Mouse (Mus musculus): ENCODE results near the gene Stra6. TPM values are rescaled to one million over a fixed set of nuclear protein-coding genes. Genes with fewer than 3 reads are reported as not detected.

Stra6 gene
- total and polyA plus RNA-seq, 3 experiments: 0.08 to 0.09 (median 0.08) TPM

DNA sequence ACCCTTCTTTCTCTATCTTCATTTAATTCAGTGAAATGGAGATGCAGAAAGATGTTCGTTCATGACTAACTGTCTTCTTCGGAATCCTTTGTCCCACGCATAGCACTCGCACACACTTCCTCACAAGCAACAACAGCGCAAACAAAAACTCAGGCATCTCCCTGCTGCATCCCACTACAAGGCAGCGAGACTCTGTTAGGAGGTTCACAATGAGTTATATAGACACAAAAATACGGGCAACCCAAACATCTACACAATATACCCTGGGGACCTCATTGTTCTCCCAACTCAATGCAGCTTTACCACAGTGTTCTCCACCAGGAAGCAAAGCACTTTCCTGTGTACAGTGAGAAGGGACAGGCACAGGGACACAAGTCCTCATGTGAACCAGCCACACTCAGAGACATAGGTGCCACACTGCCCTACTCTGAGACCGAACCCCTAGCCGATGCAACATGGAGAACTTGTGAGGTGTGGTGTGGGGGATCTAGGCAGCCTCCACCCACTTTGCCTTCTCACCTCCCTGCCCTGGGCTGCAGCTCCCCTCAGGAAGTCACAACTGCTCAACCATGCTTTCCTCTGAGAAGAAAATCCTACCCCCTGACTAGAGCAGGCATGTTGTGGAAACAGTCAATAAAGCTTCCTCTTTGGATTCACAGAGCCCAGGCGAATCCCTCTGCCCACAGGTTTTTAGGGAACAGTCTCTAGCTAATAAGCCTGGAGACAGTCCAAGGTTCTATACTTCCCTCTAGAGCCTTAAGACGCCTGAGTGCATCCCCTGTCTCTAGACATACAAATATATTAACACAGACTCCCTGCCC, 136.9 kb downstream of the Stra6 start:
- TF ChIP-seq KAT2A (IDR thresholded peaks at IDR 0.05; ENCODE audit: insufficient replicate concordance, low read length): no peak
- TF ChIP-seq POLR2A (IDR thresholded peaks at IDR 0.05; ENCODE audit: low read depth, low read length): no peak
- TF ChIP-seq RAD21 (IDR thresholded peaks at IDR 0.05; ENCODE audit: low read depth, low read length): no peak
- no peak for TF ChIP-seq SIN3A (IDR thresholded peaks at IDR 0.05; ENCODE audit: low read length)
- no peak for TF ChIP-seq MYC (IDR thresholded peaks at IDR 0.05; ENCODE audit: low read depth, low read length)
- TF ChIP-seq E2F4 (IDR thresholded peaks at IDR 0.05; ENCODE audit: insufficient replicate concordance, low read depth, low read length): no peak
- TF ChIP-seq USF2 (conservative IDR thresholded peaks at IDR 0.05; ENCODE audit: low read depth, low read length): no peak
- no peak for TF ChIP-seq PAX5 (IDR thresholded peaks at IDR 0.05; ENCODE audit: low read length)
- no peak for TF ChIP-seq POLR2AphosphoS2 (IDR thresholded peaks at IDR 0.05; ENCODE audit: low read depth, low read length)
- TF ChIP-seq MAX (IDR thresholded peaks at IDR 0.05; ENCODE audit: low read length): no peak
- TF ChIP-seq JUND (conservative IDR thresholded peaks at IDR 0.05; ENCODE audit: low read depth, low read length): no peak
- no peak for TF ChIP-seq NELFE (IDR thresholded peaks at IDR 0.05; ENCODE audit: low read depth, low read length)
- no peak for TF ChIP-seq ZMIZ1 (IDR thresholded peaks at IDR 0.05; ENCODE audit: low read depth, low read length)
- no peak for TF ChIP-seq ZKSCAN1 (IDR thresholded peaks at IDR 0.05; ENCODE audit: borderline replicate concordance, low read depth, low read length)
- no peak for TF ChIP-seq TBP (conservative IDR thresholded peaks at IDR 0.05; ENCODE audit: low read depth, low read length)
- Histone ChIP-seq H3K4me1 (ENCODE audit: control insufficient read depth in 1 of 2, insufficient read depth in 2 of 2) (peaks cover 2 to 3% of the 10 kb centered on the region in 2 experiments; a peak in 2 of 4 replicates), H3K9ac (ENCODE audit: insufficient read depth, low read depth) (no peak overlapping the region), H3K9me3 (replicated peaks; ENCODE audit: low read length) (peaks cover 19% of the 10 kb centered on the region), H3K79me2 (replicated peaks; ENCODE audit: control insufficient read depth, extremely low read depth, insufficient read depth, poor library complexity, severe bottlenecking) (no peaks in the 10 kb centered on the region), H3K27ac (ENCODE audit: insufficient read depth, low read depth) (no peak overlapping the region), H3K36me3 (replicated peaks in 1 of 2; ENCODE audit: control insufficient read depth in 1 of 2, insufficient read depth in 1 of 2, low read length in 1 of 2) (no peaks in the 10 kb centered on the region), H3K4me2 (ENCODE audit: insufficient read depth, low read depth, poor library complexity, severe bottlenecking) (no peak overlapping the region), H3K27me3 (replicated peaks) (peaks cover 23% of the 10 kb centered on the region), H3K4me3 (replicated peaks in 1 of 3; ENCODE audit: low read depth in 2 of 3, low read length in 2 of 3, poor library complexity in 1 of 3) (no peak overlapping the region)
- dilution Hi-C loops (cut with MboI; ENCODE audit: extremely low pct_ligation_motif_present, extremely low pct_unique_long_range_greater_than_20kb, low sequenced_read_pairs): no loop called here
- no peak for DNase-seq (ENCODE audit: extremely low read depth)
- in situ Hi-C loops (cut with MboI; ENCODE audit: low pct_ligation_motif_present, low pct_unique_long_range_greater_than_20kb, low sequenced_read_pairs): no loop called here

DNA sequence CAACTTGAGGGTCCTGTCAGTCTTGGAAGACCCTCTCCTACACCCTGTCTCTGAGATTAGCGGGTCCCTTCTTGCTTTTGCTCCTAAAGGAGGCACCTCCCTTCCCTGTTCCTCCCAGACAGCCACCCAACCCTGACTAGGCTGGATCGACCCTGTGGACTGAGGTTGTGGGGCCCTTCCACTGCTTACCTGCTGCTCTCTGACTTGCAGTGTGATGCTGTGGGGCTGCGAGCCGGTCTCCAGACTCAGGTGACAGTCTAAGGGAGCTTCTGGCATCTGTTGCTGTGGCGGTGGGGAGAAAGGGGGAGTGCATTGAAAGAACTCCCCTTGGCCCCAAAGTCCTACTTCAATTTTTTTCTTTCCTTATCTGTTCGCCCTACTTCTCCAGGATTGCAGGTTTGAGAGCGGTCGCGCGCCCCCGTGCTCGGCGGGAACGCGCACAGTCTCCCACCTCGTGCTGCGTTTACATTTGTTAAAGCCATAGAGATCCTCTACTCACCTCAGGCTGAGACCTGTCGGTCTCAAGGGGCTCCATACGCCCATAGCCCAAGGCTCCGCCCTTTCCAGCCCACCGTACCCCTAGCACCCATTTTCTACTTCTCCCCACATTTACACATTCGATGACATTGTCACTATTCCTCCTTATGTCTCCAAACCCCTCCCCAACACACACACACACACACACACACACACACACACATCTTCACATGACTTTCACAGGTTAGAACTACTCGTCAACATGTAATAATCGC, 137.7 kb downstream of the Stra6 start:
- Histone ChIP-seq H3K79me2 (replicated peaks; ENCODE audit: control insufficient read depth, extremely low read depth, insufficient read depth, poor library complexity, severe bottlenecking) (no peaks in the 10 kb centered on the region), H3K4me3 (replicated peaks in 1 of 3; ENCODE audit: low read depth in 2 of 3, low read length in 2 of 3, poor library complexity in 1 of 3) (no peak overlapping the region), H3K27me3 (replicated peaks) (peaks cover 23% of the 10 kb centered on the region), H3K9me3 (replicated peaks; ENCODE audit: low read length) (peaks cover 19% of the 10 kb centered on the region), H3K4me2 (ENCODE audit: insufficient read depth, low read depth, poor library complexity, severe bottlenecking) (no peak overlapping the region), H3K4me1 (ENCODE audit: control insufficient read depth in 1 of 2, insufficient read depth in 2 of 2) (peaks cover 2 to 3% of the 10 kb centered on the region in 2 experiments; a peak in 1 of 4 replicates), H3K27ac (ENCODE audit: insufficient read depth, low read depth) (no peak overlapping the region), H3K9ac (ENCODE audit: insufficient read depth, low read depth) (no peak overlapping the region), H3K36me3 (replicated peaks in 1 of 2; ENCODE audit: control insufficient read depth in 1 of 2, insufficient read depth in 1 of 2, low read length in 1 of 2) (no peaks in the 10 kb centered on the region)
- TF ChIP-seq KAT2A (IDR thresholded peaks at IDR 0.05; ENCODE audit: insufficient replicate concordance, low read length) (no peak), MAFK (IDR thresholded peaks at IDR 0.05; ENCODE audit: insufficient replicate concordance, low read length) (no peak), BHLHE40 (IDR thresholded peaks at IDR 0.05; ENCODE audit: low read depth, low read length) (no peak), ZKSCAN1 (IDR thresholded peaks at IDR 0.05; ENCODE audit: borderline replicate concordance, low read depth, low read length) (no peak), TBP (conservative IDR thresholded peaks at IDR 0.05; ENCODE audit: low read depth, low read length) (no peak), ZMIZ1 (IDR thresholded peaks at IDR 0.05; ENCODE audit: low read depth, low read length) (no peak), RCOR1 (conservative IDR thresholded peaks at IDR 0.05; ENCODE audit: low read depth, low read length) (no peak)
- DNase-seq (ENCODE audit: extremely low read depth): no peak
- in situ Hi-C loops (cut with MboI; ENCODE audit: low pct_ligation_motif_present, low pct_unique_long_range_greater_than_20kb, low sequenced_read_pairs): no loop called here
- dilution Hi-C loops (cut with MboI; ENCODE audit: extremely low pct_ligation_motif_present, extremely low pct_unique_long_range_greater_than_20kb, low sequenced_read_pairs): no loop called here

All from CH12.LX (cell line).